Mouse (Mus musculus): Measurements from ENCODE around the gene P4ha3. TPM values are rescaled to one million over a fixed set of nuclear protein-coding genes. Genes with fewer than 3 reads are reported as not detected.

P4ha3 gene
- total and polyA plus RNA-seq, 3 experiments = 0.35 TPM; not detected in 2

GRCm38 (mm10) chr7:100364888-100365287 lies 79.6 kb downstream of the P4ha3 start:
- H3K36me3 ChIP-seq (ENCODE audit: control insufficient read depth in 1 of 2, insufficient read depth in 2 of 2, low read length in 2 of 2) = peaks cover 5 to 16% of the 10 kb centered on the region in 2 experiments; a peak in 3 of 4 replicates
- H3K4me3 ChIP-seq (ENCODE audit: control insufficient read depth in 1 of 2, insufficient read depth in 1 of 2, low read depth in 2 of 2, low read length in 2 of 2) = no peak overlapping the region
- H3K9ac ChIP-seq (ENCODE audit: control insufficient read depth, low read depth, low read length, poor library complexity, severe bottlenecking) = 0 out of 2 replicates have a peak overlapping the region, but pooled peaks have one; percentile 1
- no peaks in the 10 kb centered on the region for H3K27me3 ChIP-seq (ENCODE audit: control insufficient read depth in 1 of 2, insufficient read depth in 2 of 2, low read length in 2 of 2)
- H3K9me3 ChIP-seq (replicated peaks; ENCODE audit: insufficient read depth, low read length) = no peaks in the 10 kb centered on the region
- DNase-seq (ENCODE audit: low read depth, low spot score) = peak; percentile 64
- H3K79me2 ChIP-seq (ENCODE audit: control insufficient read depth, insufficient read depth, low read length, poor library complexity) = peaks cover 9% of the 10 kb centered on the region; the same call in 1 of the 2 replicates
- H3K4me1 ChIP-seq (ENCODE audit: control insufficient read depth in 1 of 2, insufficient read depth in 2 of 2, low read length in 2 of 2) = peaks cover 3 to 6% of the 10 kb centered on the region in 2 experiments
- TF ChIP-seq ETS1 (IDR thresholded peaks at IDR 0.05; ENCODE audit: low read depth, low read length) (no peak), ZKSCAN1 (IDR thresholded peaks at IDR 0.05; ENCODE audit: low read depth, low read length) (no peak), GABPA (IDR thresholded peaks at IDR 0.05; ENCODE audit: low read depth, low read length) (no peak), MXI1 (IDR thresholded peaks at IDR 0.05; ENCODE audit: low read depth, low read length) (0 out of 2 replicates have a peak, but pooled peaks have one; percentile 30), MAFK (IDR thresholded peaks at IDR 0.05; ENCODE audit: borderline replicate concordance, low read depth, low read length) (no peak), CHD2 (IDR thresholded peaks at IDR 0.05; ENCODE audit: low read length) (no peak), GATA1 (IDR thresholded peaks at IDR 0.05; ENCODE audit: low read depth, low read length) (no peak), ELF1 (IDR thresholded peaks at IDR 0.05; ENCODE audit: low read depth, low read length) (no peak), HCFC1 (IDR thresholded peaks at IDR 0.05; ENCODE audit: low read depth, low read length) (0 out of 2 replicates have a peak, but pooled peaks have one; percentile 19), MEF2A (IDR thresholded peaks at IDR 0.05; ENCODE audit: extremely low read depth, insufficient replicate concordance, low read depth, low read length, poor library complexity, severe bottlenecking) (no peak), ZC3H11A (IDR thresholded peaks at IDR 0.05; ENCODE audit: low read depth, low read length) (no peak), SIN3A (IDR thresholded peaks at IDR 0.05; ENCODE audit: low read length) (peak; percentile 65; the same call in 1 of the 2 replicates)
- no peak overlapping the region; the same call in 1 of the 2 replicates for H3K27ac ChIP-seq (ENCODE audit: control insufficient read depth, low read depth, low read length)

Other genes starting within 250 kb of the P4ha3 start
- gene Pold3, start 164.0 kb upstream of the P4ha3 start, total RNA-seq (2012; rRNA removed) = 57.1 and 67.6 TPM in 2 replicates
- 10 to 100 TPM in 1 of 2 experiments, not detected in 1; 98.1 TPM for gene Pold3, start 164.0 kb upstream of the P4ha3 start, polyA plus RNA-seq (2012; ENCODE audit: insufficient read depth in 1 of 2, insufficient read length in 2 of 2, low read depth in 1 of 2, low replicate concordance in 2 of 2, missing spikeins in 1 of 2)
- gene Lipt2, start 126.2 kb upstream of the P4ha3 start, total RNA-seq (2012; rRNA removed) = 6.3 and 8.1 TPM in 2 replicates
- gene Lipt2, start 126.2 kb upstream of the P4ha3 start, polyA plus RNA-seq (2012; ENCODE audit: insufficient read depth in 1 of 2, insufficient read length in 2 of 2, low read depth in 1 of 2, low replicate concordance in 2 of 2, missing spikeins in 1 of 2) = 10 to 100 TPM in 1 of 2 experiments, not detected in 1; 10.3 TPM
- gene Kcne3, start 109.0 kb upstream of the P4ha3 start, total RNA-seq (2012; rRNA removed) = 3.8 and 6.7 TPM in 2 replicates
- 1 to 10 TPM in 1 of 2 experiments, not detected in 1; 4.9 TPM for gene Kcne3, start 109.0 kb upstream of the P4ha3 start, polyA plus RNA-seq (2012; ENCODE audit: insufficient read depth in 1 of 2, insufficient read length in 2 of 2, low read depth in 1 of 2, low replicate concordance in 2 of 2, missing spikeins in 1 of 2)
- gene Pgm2l1, start 58.1 kb upstream of the P4ha3 start, total RNA-seq (2012; rRNA removed) = 4.4 and 5.7 TPM in 2 replicates
- 10 to 100 TPM in 1 of 2 experiments, not detected in 1; 10.5 TPM for gene Pgm2l1, start 58.1 kb upstream of the P4ha3 start, polyA plus RNA-seq (2012; ENCODE audit: insufficient read depth in 1 of 2, insufficient read length in 2 of 2, low read depth in 1 of 2, low replicate concordance in 2 of 2, missing spikeins in 1 of 2)
- gene C2cd3, start 86.7 kb downstream of the P4ha3 start, total RNA-seq (2012; rRNA removed) = 8.5 and 9.2 TPM in 2 replicates
- 10 to 100 TPM in 1 of 2 experiments, not detected in 1; 23.5 TPM for gene C2cd3, start 86.7 kb downstream of the P4ha3 start, polyA plus RNA-seq (2012; ENCODE audit: insufficient read depth in 1 of 2, insufficient read length in 2 of 2, low read depth in 1 of 2, low replicate concordance in 2 of 2, missing spikeins in 1 of 2)
- 28.0 and 29.5 TPM in 2 replicates for gene Ppme1, start 86.8 kb downstream of the P4ha3 start, total RNA-seq (2012; rRNA removed)
- 10 to 100 TPM in 1 of 2 experiments, not detected in 1; 74.0 TPM for gene Ppme1, start 86.8 kb downstream of the P4ha3 start, polyA plus RNA-seq (2012; ENCODE audit: insufficient read depth in 1 of 2, insufficient read length in 2 of 2, low read depth in 1 of 2, low replicate concordance in 2 of 2, missing spikeins in 1 of 2)
- gene Ucp3, start 187.5 kb downstream of the P4ha3 start, total RNA-seq (2012; rRNA removed) = 0.10 TPM in 1 of 2 replicates, not detected in the other
- not detected for gene Ucp3, start 187.5 kb downstream of the P4ha3 start, polyA plus RNA-seq (2012; ENCODE audit: insufficient read depth in 1 of 2, insufficient read length in 2 of 2, low read depth in 1 of 2, low replicate concordance in 2 of 2, missing spikeins in 1 of 2)
- 139 and 156 TPM in 2 replicates for gene Ucp2, start 207.8 kb downstream of the P4ha3 start, total RNA-seq (2012; rRNA removed)
- gene Ucp2, start 207.8 kb downstream of the P4ha3 start, polyA plus RNA-seq (2012; ENCODE audit: insufficient read depth in 1 of 2, insufficient read length in 2 of 2, low read depth in 1 of 2, low replicate concordance in 2 of 2, missing spikeins in 1 of 2) = 100 to 1,000 TPM in 1 of 2 experiments, not detected in 1; 724 TPM
- 2.0 and 2.2 TPM in 2 replicates for gene Dnajb13, start 229.4 kb downstream of the P4ha3 start, total RNA-seq (2012; rRNA removed)
- 1 to 10 TPM in 1 of 2 experiments, not detected in 1; 3.6 TPM for gene Dnajb13, start 229.4 kb downstream of the P4ha3 start, polyA plus RNA-seq (2012; ENCODE audit: insufficient read depth in 1 of 2, insufficient read length in 2 of 2, low read depth in 1 of 2, low replicate concordance in 2 of 2, missing spikeins in 1 of 2)

All from MEL (cell line).